Mouse (Mus musculus): ENCODE measurements at regions not wholly inside any gene's neighbourhood (a gene's known extent, or its start where the extent isn't known, plus 50 kb on each side); places are given as distances from the start of the nearest gene placed in this dataset.

DNA sequence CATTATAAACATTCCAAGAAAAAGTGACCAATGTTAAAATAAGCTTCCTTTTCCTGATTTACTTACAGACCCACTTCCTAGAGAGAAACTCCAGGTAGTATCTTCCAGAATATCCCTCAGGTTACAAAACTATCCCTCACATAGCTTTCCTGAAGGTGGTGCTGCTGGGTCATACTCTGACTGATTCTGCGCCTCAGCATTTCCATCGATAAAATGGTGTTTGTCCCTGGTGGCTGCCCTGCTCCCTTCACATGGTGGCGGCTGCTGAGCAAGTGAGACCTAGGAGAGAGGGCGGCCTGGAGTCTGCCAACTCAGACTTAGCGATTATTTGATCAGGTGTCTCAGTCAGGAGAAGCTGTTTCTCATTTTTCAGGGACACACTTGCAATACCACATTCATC, 275.9 kb upstream of the Lyplal1 start:
- intact Hi-C loops (cut with DNase I), result loop anchor here (5.0 kb wide), 1 partner anchor 319 kb away; no protein-coding TSS in a partner anchor
- peak in 1 of 2 experiments; percentile 8 for DNase-seq

DNA sequence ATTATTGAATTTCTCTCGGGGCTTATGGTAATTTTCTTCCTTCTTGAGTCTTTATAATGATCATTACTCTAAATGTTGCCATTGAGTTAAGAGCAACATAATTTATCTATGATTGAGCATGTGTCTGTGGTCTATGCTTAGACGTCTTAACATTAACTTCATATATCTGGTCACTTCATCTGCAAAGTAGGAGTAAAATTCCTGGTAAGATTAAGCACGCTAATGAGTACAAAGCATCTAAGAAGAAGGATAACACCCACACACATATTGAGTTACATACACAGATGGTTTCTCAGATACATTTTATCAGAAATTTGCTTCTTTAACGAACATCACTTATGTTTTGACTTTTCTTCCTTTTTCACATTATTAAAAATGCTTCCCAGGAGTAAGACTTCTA, 267.3 kb upstream of the Lyplal1 start:
- intact Hi-C loops (cut with DNase I), result no loop called here
- no peak for DNase-seq

DNA sequence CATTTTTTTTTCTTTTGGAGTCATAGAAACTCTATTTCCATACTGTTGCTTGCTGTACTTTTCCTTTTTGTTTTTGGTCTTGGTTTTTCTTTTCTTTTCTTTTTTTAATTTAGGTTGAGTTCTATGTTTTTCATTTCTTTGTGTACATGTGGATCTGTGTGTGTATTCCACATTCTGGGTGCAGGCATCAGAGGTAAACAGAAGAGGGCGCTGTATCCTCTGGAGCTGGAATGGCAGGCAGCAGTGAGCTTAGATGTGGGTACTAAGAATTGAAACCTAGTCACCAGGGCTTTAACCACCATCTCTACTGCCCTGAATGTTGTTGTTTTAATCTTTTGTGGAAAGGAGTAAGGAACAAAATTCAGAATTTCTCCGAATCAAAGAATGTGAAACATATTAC, 266.3 kb upstream of the Lyplal1 start:
- intact Hi-C loops (cut with DNase I), result no loop called here
- DNase-seq, result no peak

DNA sequence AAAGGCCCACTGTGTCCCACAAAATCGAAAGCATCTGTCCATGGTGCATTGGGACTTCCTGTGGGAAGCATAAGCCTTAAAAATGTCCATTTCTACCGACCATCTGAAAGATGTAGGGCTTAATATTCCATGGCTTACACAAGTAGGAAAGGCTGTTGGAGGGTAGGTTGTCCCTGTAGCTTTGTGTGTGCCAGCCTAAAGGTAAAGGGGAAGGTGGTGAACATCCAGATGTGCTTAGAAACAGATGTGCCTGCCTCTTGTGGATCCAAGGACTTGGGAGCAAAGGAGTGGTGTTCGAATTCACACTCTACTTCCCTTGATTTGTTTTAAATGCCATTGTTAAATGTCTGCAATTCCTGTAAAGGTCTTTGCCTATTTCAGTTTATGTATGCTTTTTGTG, 265.9 kb upstream of the Lyplal1 start:
- intact Hi-C loops (cut with DNase I), result no loop called here

DNA sequence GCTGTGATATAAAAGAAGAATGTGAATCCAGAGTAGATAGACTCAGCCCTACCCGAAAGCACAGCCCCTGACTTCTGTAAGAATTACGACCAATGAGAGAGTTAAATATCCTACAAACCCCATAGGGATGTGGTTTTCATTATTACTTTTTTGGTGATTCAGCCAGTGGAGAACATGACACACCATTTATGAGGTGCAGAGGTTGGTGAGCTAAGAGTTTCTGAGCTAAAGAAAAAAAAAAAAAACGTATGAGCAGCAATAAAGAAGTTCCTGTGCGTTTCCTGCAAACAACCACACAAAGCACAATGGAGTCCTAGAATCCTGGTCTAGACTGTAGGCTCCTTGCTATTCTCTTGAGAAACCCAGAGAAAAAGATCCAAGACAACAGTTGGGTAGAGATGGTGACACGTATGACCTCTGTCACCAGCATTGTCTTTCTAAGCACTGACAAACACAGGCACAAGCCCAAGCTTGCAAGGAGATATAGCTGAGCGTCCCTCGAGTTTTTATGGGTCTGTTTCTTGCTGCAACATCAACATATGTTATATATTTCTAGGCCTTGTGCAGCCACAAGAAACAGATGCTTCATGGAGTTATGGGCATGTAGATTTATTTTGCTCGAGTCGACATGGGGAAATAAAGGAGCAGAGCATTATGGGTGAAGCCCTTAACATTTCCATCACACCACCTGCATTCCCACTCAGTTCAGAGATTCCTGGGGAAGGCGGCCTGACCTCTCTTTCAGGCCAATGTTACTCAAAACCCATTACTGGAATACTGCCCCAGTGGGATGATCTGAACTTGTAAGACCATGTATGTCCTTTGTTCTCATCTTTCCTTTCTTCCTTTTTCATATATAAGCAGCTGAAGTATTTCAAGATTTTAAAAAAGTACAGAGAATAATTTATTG, 263.1 kb upstream of the Lyplal1 start:
- no peak for DNase-seq
- intact Hi-C loops (cut with DNase I), result no loop called here

More for the DNA sequence above, 265.9 kb upstream of the Lyplal1 start:
- DNase-seq, result no peak

DNA sequence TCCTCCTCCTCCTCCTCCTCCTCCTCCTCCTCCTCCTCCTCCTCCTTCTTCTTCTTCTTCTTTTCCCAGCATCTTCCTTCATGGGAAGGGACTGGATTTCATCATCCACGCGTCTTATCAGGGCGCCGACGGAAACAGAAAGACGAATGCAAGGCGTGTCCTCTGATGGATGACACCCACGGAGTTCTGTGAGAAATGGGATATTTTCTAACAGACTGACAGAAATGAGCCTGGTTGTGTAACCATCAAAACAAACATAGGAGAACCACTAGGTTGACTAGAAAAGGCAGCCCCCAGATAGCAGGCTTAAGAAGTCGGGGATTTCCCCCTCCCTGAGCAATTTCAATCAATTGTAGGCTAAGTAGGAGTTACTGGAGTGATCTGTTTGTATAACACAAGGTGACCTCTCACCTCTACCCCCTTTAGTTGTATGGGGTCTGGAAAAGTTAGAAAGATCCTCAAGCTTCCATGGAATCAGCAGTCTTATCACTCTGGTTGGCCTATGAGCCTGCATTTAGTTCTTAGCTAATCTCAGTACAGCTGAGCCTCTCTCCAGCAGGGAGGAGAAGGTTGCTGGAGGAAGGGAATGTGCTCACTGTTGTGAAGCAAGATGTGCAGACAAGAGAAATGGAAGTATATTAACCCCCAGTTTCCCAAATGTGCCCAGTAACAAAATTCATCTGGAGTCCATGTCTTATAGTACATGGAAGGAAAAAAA, 260.0 kb upstream of the Lyplal1 start:
- DNase-seq, result no peak

DNA sequence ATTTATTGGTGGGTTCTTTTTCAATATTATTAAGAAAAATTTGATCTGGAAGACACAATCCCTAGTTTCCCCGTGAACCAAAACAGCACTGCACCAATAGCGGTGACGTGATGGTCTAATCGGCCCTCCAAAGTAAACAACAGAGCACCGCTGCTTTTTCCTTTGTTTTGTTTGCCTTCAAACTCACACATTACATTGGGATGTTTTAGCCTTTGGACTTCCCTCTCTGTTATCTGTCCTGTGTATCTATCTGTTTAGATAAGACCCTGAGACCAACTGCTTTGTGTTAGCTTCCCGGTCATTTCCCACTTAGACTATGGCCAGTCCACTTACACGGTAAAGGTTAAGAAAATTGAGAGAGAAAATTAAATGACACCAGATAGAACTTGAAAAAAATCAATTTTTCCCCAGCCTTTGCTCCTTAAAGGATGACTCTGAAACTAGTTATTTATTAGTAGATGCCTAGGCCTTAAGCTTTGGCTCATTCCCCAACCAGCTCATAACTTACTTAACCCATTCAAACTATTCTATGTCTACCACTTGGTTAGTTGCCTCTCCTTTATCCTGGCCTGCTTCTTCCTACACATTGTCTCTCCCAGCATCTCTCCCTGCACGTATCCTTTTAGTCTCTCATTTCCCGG, 257.0 kb upstream of the Lyplal1 start:
- DNase-seq, result no peak
- intact Hi-C loops (cut with DNase I), result no loop called here

More for the DNA sequence above, 260.0 kb upstream of the Lyplal1 start:
- intact Hi-C loops (cut with DNase I), result no loop called here

DNA sequence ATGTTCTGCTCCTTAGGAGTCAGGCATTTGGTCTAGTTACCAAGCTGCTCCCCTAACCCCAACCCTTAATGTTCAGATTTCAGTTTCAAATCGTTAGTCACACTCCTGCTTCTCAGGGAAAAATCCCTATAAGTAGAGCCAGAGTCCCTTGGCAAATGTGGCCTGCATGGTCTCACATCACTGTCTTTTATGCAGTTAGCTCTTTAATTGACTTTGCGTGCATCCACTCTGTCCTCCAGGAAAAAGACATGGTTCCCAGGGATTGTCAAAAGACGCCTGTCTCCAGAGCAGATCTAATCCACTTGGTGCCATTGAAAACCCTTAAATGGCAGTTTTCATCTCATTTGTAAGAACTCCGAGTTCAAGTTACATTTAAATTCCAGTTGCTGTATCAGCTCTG, 256.3 kb upstream of the Lyplal1 start:
- DNase-seq, result no peak
- intact Hi-C loops (cut with DNase I), result no loop called here

DNA sequence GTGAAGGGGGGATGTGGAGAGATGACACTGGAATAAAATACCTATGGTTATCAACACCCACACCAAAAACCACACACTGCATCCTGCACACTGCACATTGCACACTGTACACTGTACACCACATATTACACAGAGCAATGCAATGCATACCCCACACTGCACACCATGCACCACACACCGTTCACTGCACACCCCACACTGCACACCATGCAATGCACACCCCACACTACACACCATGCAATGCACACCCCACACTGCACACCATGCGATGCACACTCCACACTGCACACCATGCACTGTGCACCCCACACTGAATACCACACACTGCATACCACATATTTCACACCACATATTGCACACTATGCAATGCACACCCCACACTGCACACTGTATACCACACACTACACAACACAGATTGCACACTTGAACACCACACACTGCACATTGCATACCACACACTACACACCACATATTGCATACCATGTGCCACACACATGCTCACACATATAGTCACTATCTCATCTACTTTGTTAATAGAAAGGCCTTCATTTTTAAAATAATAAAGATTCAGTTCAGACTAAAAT, 255.8 kb upstream of the Lyplal1 start:
- intact Hi-C loops (cut with DNase I), result no loop called here
- no peak for DNase-seq

DNA sequence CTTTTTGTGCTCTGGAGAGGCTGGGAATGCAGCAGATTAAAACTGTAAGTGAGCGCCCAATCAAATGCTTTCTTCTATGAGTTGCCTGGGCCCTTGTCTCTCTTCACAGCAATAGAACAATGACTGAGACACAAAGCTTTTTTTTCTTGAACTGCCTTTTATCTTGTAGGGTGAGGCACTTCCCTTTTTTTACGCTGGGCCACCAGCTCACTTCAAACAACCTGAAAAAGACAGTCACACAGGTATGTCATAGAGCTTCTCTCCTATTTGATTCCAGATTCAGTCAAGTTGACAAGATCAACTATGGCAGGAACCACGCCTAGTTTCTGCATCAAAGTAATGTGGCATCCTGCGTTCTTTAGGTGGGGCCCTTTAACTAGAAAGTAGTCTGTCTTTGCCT, 246.2 kb upstream of the Lyplal1 start:
- no peak for DNase-seq
- intact Hi-C loops (cut with DNase I), result no loop called here

DNA sequence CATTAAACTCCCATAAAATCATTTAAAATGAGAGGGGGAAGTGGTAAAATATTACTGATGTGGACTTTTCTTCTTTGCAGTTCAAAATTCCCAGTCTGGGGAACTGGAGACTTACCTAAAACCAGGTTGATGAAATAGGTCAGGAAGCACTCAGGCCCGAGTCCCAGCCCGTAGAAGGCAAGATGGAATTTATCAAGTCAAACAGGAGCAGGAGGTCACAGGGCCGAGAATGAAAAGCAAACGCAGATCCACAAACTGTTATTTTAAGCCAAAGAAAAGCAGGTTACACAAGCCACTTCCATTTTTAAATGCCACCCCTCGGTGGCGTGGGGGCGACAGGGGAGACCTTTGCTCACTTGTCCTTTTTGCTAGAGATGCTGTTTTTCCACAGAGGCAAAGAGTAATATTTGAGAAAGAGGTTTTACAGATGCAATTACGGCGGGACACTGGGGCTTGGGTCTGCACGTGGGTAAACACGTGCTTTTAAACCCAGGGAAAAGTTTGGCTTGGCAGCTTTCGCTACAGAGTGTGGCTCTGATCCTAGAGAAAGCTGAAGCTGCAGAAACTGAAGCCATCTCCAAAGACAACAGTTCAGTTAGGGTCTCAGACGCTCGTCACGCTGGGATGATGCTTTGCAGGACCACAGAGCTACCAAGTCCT, 241.0 kb upstream of the Lyplal1 start:
- DNase-seq, result peak; percentile 10 to 56

DNA sequence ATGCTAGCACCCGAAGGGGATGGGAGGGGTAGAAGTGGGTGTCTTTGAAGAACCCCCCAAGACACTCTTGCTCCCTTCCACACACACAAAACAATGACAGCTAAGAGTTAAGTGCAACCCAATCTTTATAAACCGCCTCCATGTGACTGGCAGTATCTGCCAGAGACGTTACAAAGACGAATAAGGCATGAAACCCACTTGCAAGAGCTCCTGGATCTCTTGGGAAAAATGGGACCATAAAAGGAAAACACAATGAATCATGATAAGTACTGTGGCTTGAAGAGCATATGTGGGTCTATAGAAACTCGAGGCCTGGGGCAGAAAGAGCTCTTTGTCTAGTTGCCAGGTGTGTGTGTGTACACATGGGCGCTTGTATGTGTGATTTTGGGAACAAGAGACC, 237.6 kb upstream of the Lyplal1 start:
- intact Hi-C loops (cut with DNase I), result no loop called here
- no peak for DNase-seq

More for the DNA sequence above, 241.0 kb upstream of the Lyplal1 start:
- intact Hi-C loops (cut with DNase I), result no loop called here

DNA sequence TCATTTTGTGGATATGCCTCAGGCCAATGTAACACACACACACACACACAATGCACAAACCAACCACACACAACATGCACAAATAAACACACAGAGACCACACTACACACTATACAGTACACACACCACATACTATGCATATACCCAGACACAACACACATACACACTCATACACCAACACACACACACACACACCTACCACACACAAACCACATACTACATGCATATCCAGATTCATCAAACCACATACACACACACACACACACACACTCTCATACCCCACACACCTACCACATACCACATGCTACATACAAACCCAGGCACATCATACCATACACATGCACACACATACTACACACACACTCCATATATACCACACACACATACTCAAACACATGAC, 237.0 kb upstream of the Lyplal1 start:
- DNase-seq, result no peak
- intact Hi-C loops (cut with DNase I), result no loop called here

DNA sequence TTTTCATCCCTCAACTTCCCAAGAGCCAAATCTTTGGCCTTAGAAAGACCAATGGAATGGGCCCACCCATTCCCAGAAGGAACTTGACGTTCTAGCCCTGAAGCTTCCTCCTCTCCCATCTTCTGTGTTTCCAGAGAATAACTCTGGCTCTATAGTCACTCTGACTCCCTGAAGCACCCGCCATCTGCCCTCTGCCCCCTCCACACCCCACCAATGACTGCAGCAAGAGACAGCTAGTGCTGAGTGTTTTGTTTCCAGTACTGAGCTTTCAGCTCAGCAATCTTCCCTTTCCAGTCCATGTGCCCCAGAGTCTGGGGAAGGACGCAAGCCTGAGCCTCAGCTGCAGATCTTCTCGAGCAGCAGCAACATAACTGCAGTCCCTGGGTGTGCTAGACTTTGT, 233.3 kb upstream of the Lyplal1 start:
- intact Hi-C loops (cut with DNase I), result no loop called here
- no peak for DNase-seq

DNA sequence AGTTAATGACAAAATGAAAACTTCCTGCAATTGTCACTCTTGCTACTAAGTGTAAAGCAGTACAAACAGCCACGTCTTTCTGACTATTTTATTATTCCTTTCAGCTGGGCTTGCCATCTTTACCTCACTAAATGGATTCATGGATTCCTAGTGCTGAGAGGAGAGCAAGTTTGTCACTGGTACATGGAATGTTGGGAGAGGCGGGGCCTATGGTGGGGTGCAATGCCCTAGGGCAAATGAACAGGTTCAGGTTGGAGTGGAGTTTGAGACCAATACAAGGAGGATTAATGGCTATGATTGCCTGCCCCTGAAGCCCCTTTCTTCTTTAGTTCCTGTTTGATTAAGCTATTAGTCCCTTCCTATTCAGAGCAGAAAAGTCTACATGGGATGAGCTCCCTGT, 232.9 kb upstream of the Lyplal1 start:
- intact Hi-C loops (cut with DNase I), result no loop called here
- no peak for DNase-seq

DNA sequence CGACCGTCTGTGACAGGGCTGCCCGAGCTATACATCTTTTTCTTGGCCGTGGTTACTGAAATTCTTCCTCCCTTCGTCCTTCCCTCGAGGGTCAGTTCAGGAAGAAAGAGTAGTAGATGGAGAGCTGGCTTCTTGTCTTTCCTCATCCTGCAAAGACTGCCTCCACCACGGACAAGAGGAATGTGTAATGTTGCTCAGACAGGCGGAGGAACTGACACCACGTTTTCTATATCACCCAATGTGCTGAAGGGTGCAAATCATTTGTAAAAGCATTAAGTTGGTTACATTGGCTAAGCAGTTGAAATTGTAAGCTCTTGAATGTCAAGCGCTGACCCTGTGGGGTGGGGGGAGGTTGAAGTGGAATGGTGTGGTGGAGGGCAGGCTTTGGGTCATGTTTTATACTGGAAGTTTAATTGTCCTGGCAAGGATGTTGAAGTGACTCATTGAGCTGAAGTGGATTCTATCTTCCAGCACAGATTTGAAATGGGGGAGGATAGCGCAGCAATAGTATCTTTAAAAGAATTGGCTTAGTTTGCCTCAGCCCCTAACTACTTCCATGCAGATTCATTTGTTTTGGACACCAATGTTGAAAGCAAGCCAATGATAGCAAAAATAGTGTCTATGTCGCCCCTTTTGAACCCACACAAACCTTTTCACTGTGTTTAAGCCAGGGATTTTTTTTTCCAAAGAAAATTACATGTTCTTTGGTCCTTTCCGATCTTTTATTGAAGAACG, 230.5 kb upstream of the Lyplal1 start:
- DNase-seq, result peak; percentile 4 to 10
- intact Hi-C loops (cut with DNase I), result no loop called here

DNA sequence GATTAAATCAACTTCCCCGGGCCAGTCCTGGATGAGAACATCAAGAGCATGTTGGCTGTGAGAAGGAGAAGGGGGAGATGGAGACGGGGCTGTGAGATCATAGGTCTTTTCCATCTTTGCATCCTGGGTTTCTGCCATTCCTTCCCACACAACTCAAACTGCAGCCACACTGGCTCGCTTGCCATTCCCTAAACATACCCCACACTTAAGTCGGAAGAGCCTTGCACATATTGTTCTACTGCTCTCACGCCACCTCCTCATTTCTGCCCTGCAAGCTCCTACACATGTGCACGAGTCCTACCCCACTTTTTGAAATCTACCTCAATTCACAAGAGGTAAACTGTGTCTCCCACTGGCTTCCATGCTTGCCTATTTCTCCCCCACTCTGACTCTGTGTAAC, 228.3 kb upstream of the Lyplal1 start:
- DNase-seq, result no peak
- intact Hi-C loops (cut with DNase I), result no loop called here

DNA sequence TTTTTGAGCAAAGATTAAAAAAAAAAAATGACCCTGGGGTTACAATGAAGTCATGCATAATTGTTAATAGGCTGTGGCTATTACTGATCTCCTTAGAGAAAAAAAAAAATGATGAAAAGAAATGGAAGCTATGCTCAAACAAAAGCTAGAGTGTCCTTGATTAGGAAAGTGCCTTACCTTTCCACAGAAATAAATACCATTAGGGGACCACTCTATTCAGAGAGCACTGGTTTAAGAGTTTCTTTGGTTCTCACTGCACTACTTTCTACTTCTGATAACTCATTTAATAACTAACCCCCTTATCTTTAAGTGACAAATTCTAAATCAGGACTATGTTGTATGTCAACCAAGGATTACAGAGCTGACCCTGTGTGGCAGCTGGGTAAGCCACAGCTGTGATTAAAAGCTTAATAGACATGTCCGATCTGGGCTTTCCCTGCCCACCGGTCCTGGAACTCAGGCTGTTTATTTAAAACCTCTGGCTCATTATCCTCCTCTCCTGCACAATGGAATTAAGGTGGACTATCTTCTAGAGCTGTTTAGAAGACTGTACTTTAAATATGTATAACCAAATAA, 225.9 kb upstream of the Lyplal1 start:
- no peak for DNase-seq
- intact Hi-C loops (cut with DNase I), result no loop called here

DNA sequence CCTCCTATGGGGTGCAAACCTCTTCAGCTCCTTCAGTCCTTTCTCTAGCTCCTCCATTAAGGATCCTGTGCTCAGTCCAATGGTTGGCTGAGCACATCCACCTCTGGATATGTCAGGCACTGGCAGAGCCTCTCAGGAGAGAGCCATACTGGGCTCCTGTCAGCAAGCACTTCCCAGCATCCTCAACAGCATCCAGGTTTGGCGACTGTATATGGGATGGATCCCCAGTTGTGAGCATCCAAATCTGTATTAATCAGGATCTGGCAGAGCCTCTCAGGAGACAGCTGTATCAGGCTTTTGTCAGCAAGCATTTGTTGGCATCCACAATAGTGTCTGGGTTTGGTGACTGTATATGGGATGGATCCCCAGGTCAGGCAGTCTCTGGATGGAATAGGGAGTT, 225.3 kb upstream of the Lyplal1 start:
- DNase-seq, result no peak
- intact Hi-C loops (cut with DNase I), result no loop called here

Measured in heart, postnatal 14 days (tissue).